Mouse (Mus musculus) CH12.LX (cell line): Measurements from ENCODE around the gene Upf2.

Experiments
- CTCF ChIP-seq, 2 experiments: IDR thresholded peaks in 1 of 2; conservative IDR thresholded peaks in 1 of 2; 2 replicates each; pipeline ENCODE4 v1.5.1; 2011 to 2012; ENCODE audit warnings: low read depth in 2 of 2, low read length in 2 of 2, improper control_type of control experiment in 1 of 2, inconsistent platforms in 1 of 2, mild to moderate bottlenecking in 1 of 2, moderate library complexity in 1 of 2
- NELFE ChIP-seq: IDR thresholded peaks from 2 replicates; pipeline ENCODE4 v1.6.1; 2011; ENCODE audit warnings: low read depth, low read length, improper control_type of control experiment
- POLR2A ChIP-seq: IDR thresholded peaks from 2 replicates; pipeline ENCODE4 v1.6.1; 2011; ENCODE audit warnings: low read depth, mild to moderate bottlenecking, improper control_type of control experiment, low read length
- RAD21 ChIP-seq: IDR thresholded peaks from 2 replicates; pipeline ENCODE4 v1.6.1; 2011; ENCODE audit warnings: low read depth, mild to moderate bottlenecking, low read length, improper control_type of control experiment, moderate library complexity
- SIN3A ChIP-seq: IDR thresholded peaks from 2 replicates; pipeline ENCODE4 v1.6.1; 2012; ENCODE audit warnings: low read length, improper control_type of control experiment, inconsistent platforms

DNA sequence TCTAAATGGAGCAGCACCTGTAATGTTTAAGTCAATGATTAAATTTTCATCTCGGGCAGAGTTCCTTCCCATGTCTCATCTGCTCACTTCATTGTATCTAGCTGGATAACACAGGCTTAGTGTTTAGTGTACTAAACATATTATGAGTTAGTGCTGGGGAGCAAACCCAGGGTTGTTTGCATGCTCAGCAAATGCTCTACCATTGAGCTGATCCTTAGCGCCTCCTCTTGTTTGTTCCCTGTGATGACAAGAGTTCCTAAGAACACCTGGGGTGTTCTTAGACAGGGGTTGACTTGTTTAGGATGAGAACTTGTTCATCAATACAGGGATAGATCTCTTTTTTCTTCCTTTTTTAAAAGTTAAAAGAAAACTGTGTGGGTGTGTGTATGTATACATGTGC lies 2.3 kb upstream of the Upf2 start:
- TF ChIP-seq SIN3A (no peak), CTCF (conservative IDR thresholded peaks at IDR 0.05 in 1 of 2, IDR thresholded peaks at IDR 0.05 in 1 of 2; ENCODE audit: low read depth in 2 of 2, low read length in 2 of 2) (no peak; a peak in 2 of 4 replicates), POLR2A (no peak), RAD21 (peak; percentile 2), NELFE (no peak)
